Mouse (Mus musculus) layer of hippocampus, adult 9-11 months (tissue): ENCODE data around the gene Klk1b9.
A peak's percentile ranks its signal among the peaks of the same experiment; 100 is the strongest.
"Not testable (repeated sequence)": the region's sequence is repeated elsewhere in the genome, so short reads cannot be mapped to it uniquely, and the experiment has no call there.

ENCODE experiments used
- DNase-seq: peaks from one replicate; pipeline ENCODE4 v3.0.0; 2022

Klk1b9 gene

DNA sequence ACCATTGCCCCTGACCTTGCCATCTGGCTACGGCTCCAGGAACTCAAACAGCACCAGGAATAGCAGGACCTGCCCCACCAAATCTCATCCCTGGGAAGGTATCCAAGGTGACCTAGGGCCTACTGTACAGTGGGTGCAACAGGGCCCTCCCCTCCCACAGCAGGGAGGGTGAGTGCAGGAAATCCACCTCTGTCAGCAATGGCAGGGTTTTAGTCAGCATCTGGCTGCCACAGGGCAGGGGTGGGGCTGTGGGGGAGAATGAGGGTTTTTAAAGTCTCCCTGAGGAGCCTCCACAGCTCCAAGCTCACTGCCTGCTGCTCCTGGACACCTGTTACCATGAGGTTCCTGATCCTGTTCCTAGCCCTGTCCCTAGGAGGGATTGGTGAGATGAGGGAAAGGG is at the start of gene Klk1b9:
Gene Klk1b9 (plus strand): TSS at position 301 of the 400 bp plus-strand sequence.
- not testable (repeated sequence) for DNase-seq

GRCm38 (mm10) chr7:43928521-43928920 is 47.3 kb upstream of the Klk1b9 start:
- DNase-seq: no peak

- DNase-seq: no peak
Observed at GRCm38 (mm10) chr7:43932337-43932736, 43.5 kb upstream of the Klk1b9 start.

DNA sequence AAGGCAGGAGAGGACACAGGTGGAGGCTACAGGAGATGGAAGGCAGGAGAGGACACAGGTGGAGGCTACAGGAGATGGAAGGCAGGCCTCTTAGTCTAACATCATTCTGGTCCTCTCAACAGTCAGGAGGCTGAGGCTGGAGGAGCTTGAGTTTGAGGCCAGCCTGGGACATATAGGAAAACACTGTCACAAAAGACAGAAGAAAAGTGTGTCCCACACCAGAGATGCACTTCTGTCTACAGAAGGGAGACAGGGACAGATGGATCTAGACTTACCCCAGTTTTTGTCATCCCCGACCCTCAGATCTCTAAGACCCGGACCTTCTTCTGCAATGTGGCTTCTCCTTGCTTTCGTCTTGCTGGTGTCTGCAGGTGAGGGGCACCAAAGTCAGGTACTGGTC is 42.4 kb upstream of the Klk1b9 start, which contains the start of gene Klk15:
Gene Klk15 (plus strand): TSS at position 301 of the 400 bp plus-strand sequence.
- no peak for DNase-seq

- no peak for DNase-seq
Observed at GRCm38 (mm10) chr7:43934747-43935146, 41.1 kb upstream of the Klk1b9 start.

DNA sequence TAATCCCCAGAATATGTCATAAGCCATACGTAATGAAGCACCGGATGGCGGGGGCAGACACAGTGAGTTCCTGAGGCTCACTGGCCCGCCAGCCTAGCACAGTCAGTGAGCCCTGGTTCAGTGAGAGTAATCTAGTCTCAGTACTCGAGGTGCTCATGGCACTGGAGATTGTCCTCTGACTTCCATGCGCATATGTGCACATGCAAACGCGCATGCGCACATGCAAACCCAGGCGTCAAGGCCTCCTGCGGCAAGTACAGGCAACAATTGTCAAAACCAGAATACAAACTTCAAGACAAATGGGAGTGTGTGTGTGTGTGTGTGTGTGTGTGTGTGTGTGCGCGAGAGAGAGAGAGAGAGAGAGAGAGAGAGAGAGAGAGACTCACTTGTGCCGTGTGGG is 39.3 kb upstream of the Klk1b9 start:
- DNase-seq: no peak

- not testable (repeated sequence) for DNase-seq
Observed at GRCm38 (mm10) chr7:43942293-43942692, 33.6 kb upstream of the Klk1b9 start.

DNA sequence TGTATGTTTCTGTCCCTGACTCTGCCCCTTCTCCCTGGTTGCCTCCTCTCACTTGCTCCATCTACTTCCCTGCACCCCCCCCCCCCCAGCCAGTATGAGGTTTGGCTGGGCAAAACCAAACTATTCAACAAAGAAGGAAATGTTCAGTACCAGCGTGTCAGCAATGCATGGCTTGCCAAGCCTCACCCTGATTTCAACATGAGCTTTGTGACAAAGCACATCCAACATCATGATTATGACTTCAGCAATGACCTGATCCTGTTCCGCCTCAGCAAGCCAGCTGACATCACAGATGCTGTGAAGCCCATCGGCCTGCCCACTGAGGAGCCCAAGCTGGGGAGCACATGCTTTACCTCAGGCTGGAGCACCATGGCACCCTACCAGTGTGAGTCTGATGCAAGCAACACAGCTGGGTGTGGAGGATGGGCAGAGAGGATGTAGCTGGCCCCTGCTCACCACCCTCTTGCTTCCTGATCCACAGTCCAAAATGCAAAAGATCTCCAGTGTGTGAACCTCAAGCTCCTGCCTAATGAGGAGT is 31.1 kb upstream of the Klk1b9 start:
- DNase-seq: no peak

- DNase-seq: no peak
Observed at GRCm38 (mm10) chr7:43950364-43950763, 25.5 kb upstream of the Klk1b9 start, which contains the start of gene Klk1b8. TSS of gene Klk1b8 (plus strand) at chr7:43950664.

DNA sequence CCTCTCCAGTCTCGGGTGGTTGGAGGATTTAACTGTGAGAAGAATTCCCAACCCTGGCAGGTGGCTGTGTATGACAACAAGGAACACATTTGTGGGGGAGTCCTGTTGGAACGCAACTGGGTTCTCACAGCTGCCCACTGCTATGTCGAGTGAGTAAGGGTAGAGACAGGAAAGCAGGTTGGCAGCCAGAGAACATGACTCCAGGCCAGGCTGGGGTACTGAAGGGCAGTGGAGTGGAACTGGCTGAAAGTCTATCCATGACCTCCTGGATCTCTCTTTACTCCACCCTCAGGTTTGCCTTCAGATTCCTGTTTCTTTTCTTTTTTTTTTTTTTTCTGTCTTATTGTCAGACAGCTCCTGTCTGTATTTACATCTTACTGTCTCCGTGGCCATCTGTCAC is 23.2 kb upstream of the Klk1b9 start:
- DNase-seq: peak; percentile 42

DNA sequence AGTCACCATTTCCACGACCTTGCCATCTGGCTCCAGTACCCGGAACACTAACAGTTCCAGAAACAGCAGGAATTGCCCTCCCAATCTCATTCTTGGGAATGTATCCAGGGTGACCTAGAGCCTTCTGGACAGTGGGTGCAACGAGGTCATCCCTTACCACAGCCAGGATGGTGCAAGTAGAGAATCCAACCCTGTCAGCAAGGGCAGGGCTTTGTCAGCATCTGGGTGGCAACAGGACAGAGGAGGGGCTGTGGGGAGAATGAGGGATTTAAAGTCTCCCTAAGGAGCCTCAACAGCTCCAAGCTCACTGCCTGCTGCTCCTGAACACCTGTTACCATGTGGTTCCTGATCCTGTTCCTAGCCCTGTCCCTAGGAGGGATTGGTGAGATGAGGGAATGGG is 9.4 kb upstream of the Klk1b9 start, which contains the start of gene Klk1b1:
Gene Klk1b1 (plus strand): TSS at position 301 of the 400 bp plus-strand sequence.
- DNase-seq: no peak

DNA sequence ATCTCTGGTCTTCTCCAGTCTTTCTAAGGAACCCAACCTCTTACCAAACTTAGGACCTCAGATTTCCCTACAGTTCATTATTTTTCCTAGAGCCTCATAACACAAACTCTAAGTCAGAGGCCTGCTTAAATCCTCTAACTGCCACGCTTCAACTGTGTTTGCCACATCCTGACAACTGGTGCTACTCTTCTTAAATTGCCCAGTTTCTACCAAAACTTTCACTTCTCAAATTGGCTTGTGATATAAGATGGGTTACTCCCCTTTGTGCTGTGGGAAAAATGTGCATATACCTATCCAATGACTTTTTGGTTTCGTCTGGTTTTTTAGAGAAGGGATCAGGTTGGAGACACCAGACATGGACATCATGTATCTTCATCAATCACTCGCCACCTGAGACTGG is 8.8 kb upstream of the Klk1b9 start:
- no peak for DNase-seq

GRCm38 (mm10) chr7:43967612-43968011 is 8.2 kb upstream of the Klk1b9 start:
- DNase-seq: no peak

- DNase-seq: no peak
Observed at GRCm38 (mm10) chr7:43985657-43986056, 9.8 kb downstream of the Klk1b9 start.

DNA sequence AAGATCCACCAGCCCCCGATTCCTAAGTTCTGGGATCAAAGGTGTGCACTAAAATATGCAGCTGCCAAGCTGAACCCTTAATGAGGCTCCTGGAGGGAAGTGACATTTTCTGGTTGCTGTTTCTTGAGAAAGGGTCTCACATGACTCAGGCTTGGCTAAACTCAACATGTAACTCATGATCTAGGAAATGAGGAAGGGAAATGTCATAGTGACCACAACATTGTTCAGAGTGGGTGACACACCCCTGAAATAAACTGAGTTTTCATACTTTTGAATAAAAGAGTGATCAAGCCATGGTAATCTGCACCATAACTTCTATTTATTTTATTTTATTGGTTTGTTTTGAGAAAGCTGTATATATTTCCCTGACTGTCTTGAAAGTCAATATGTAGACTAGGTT is 19.0 kb downstream of the Klk1b9 start:
- DNase-seq: not testable (repeated sequence)

GRCm38 (mm10) chr7:43995577-43995976 is 19.7 kb downstream of the Klk1b9 start, which contains the start of gene Klk1b11:
TSS of gene Klk1b11 (plus strand) at chr7:43995877.
- not testable (repeated sequence) for DNase-seq

- no peak for DNase-seq
Observed at GRCm38 (mm10) chr7:44004847-44005246, 29.0 kb downstream of the Klk1b9 start.

DNA sequence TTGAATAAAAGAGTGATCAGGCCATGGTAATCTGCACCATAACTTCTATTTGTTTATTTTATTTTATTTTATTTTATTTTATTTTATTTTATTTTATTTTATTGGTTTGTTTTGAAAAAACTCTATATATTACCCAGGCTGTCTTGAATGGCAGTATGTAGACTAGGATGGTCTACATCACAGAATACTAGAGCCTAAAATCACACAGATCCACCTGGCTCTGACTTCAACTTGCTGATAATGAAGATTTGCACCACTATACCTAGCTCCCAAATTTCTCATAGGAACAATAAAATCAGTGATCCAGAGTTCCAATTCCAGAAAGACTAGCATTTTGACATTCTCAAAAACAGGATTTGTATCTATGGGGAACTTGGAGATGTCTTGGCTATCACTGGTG is 36.0 kb downstream of the Klk1b9 start, which contains the start of gene Klk1b26:
Gene Klk1b26 (plus strand): TSS at position 301 of the 400 bp plus-strand sequence.
- not testable (repeated sequence) for DNase-seq

DNA sequence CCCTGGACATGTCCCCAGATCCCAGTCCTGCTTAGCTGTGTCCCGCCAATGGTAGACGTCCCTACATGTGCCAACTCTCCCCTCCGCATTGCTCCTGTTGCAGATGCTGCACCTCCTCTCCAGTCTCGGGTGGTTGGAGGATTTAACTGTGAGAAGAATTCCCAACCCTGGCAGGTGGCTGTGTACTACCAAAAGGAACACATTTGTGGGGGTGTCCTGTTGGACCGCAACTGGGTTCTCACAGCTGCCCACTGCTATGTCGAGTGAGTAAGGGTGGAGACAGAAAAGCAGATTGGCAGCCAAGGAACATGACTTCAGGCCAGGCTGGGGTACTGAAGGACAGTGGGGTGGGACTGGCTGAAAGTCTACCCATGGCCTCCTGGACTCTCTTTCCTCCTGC is 38.8 kb downstream of the Klk1b9 start:
- peak; percentile 13 for DNase-seq

DNA sequence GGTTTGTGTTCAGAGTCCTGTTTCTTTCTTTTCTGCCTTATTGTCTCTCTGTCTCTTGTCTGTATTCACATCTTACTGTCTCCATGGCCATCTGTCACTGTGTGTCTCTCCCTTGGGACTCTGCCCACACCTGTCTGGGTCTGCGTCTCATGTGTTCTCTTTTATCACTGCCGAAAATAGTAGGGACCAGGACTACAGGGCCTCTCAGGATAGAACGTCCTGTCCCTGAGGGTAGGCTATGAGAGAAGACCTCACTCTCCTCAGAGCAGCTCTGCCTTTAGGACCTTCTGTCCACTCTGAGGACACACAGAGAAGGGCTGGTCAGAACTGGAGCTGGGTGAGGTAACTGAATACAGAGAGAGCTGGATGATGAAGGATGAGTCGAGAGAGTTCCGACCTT is 39.2 kb downstream of the Klk1b9 start:
- no peak for DNase-seq
